Mouse (Mus musculus) spleen, postnatal 14 days (tissue): ENCODE measurements around the gene Arl3.
A peak's percentile ranks its signal among the peaks of the same experiment; 100 is the strongest.

Source experiments
- DNase-seq, 2 experiments: peaks; one replicate each; pipeline ENCODE4 v3.0.0; 2021 to 2022; ENCODE audit warnings: low spot score in 2 of 2

The Arl3 gene

GRCm38 (mm10) chr19:46572951-46573937 lies at the start of gene Arl3, which contains the start of gene Sfxn2:
TSS of gene Arl3 (minus strand) at chr19:46573198.
TSS of gene Sfxn2 (plus strand) at chr19:46573365.
- peak; percentile 88 to 93 for DNase-seq

GRCm38 (mm10) chr19:46622659-46623193 lies 49.7 kb upstream of the Arl3 start:
- DNase-seq = no peak

GRCm38 (mm10) chr19:46621236-46622183 lies 48.5 kb upstream of the Arl3 start:
- no peak for DNase-seq

- no peak for DNase-seq
These were observed 47.2 kb upstream of the Arl3 start for GRCm38 (mm10) chr19:46620016-46620808.

- no peak for DNase-seq
These were observed 46.5 kb upstream of the Arl3 start for GRCm38 (mm10) chr19:46619518-46619917.

- no peak for DNase-seq
These were observed 46.0 kb upstream of the Arl3 start for GRCm38 (mm10) chr19:46619001-46619400.

- DNase-seq = no peak
These were observed 45.3 kb upstream of the Arl3 start for GRCm38 (mm10) chr19:46618322-46618721.

GRCm38 (mm10) chr19:46617361-46617760 lies 44.4 kb upstream of the Arl3 start:
- DNase-seq = no peak

- no peak for DNase-seq
These were observed 43.4 kb upstream of the Arl3 start for GRCm38 (mm10) chr19:46616378-46616777.

- DNase-seq = no peak
These were observed 35.2 kb upstream of the Arl3 start for GRCm38 (mm10) chr19:46608158-46608557.

GRCm38 (mm10) chr19:46607424-46607823 lies 34.4 kb upstream of the Arl3 start:
- DNase-seq = no peak

- no peak for DNase-seq
These were observed 33.7 kb upstream of the Arl3 start for GRCm38 (mm10) chr19:46606718-46607117.

- no peak for DNase-seq
These were observed 29.4 kb upstream of the Arl3 start for GRCm38 (mm10) chr19:46602406-46602805.

GRCm38 (mm10) chr19:46601491-46601890 lies 28.5 kb upstream of the Arl3 start:
- no peak for DNase-seq

- DNase-seq = no peak
These were observed 27.4 kb upstream of the Arl3 start for GRCm38 (mm10) chr19:46600371-46600770.

- peak in 1 of 2 experiments; percentile 6 for DNase-seq
These were observed 26.6 kb upstream of the Arl3 start for GRCm38 (mm10) chr19:46599375-46600256.

GRCm38 (mm10) chr19:46598720-46599252 lies 25.8 kb upstream of the Arl3 start, which contains the start of gene Wbp1l:
TSS of gene Wbp1l (plus strand) at chr19:46599084.
- DNase-seq = peak; percentile 84 to 87

GRCm38 (mm10) chr19:46598187-46598586 lies 25.2 kb upstream of the Arl3 start:
- no peak for DNase-seq

- no peak for DNase-seq
These were observed 19.9 kb upstream of the Arl3 start for GRCm38 (mm10) chr19:46592751-46593439.
